Mouse (Mus musculus): ENCODE data around the gene Svip. TPM values are rescaled to one million over a fixed set of nuclear protein-coding genes. Genes with fewer than 3 reads are reported as not detected.

Gene Svip
- polyA plus RNA-seq, 1 experiment = 1.2 TPM

DNA sequence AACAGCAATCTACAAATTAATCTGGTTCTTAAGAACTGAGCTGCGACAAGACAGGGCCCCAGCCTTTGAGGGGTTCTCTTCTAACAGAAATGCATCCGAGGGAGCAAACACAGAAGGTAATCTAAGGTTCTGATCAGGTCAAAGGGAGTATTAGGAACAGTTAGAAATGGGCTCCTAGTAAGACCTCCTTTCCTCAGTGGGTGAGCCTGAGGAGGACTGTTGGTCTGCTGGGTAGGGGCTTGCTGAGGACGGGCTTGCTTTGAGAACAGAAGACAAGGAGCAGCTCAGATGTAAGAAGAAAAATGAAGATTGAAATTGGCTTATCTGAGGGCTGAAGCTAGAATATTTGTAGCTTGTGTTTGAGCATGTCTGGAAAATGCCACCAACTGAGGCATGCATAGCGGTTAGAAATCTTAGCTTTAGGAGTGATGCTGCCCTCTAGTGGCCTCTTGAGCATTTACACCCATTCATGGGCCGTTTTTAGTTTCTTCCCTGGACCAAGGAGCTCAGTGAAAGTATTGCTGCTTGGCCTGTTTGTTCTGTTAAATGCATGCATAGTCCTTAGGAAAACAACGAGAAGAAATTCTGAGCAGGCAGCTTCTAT, 33.5 kb downstream of the Svip start:
- Histone ChIP-seq H3K79me2 (ENCODE audit: control insufficient read depth, insufficient read depth) (no peaks in the 10 kb centered on the region), H3K79me3 (ENCODE audit: low read depth) (no peaks in the 10 kb centered on the region), H3K4me3 (ENCODE audit: insufficient read depth, poor library complexity, severe bottlenecking) (no peak overlapping the region), H3K36me3 (ENCODE audit: control insufficient read depth, insufficient read depth) (no peaks in the 10 kb centered on the region), H3ac (ENCODE audit: control insufficient read depth, insufficient read length, low read depth) (no peak overlapping the region), H3K27me3 (ENCODE audit: control insufficient read depth, insufficient read depth, insufficient read length) (no peaks in the 10 kb centered on the region)
- no peak for TF ChIP-seq CEBPB (IDR thresholded peaks at IDR 0.05; ENCODE audit: low read depth)
- TF ChIP-seq CTCF (IDR thresholded peaks at IDR 0.05; ENCODE audit: control insufficient read depth, insufficient read depth, insufficient read length) = no peak
- no peak for TF ChIP-seq MYOG (IDR thresholded peaks at IDR 0.05; ENCODE audit: control insufficient read depth, extremely low read depth, insufficient read length)
- no peak for TF ChIP-seq FOSL1 (IDR thresholded peaks at IDR 0.05; ENCODE audit: insufficient read depth, low read length, poor library complexity, severe bottlenecking)
- no peak for TF ChIP-seq MYOD1 (IDR thresholded peaks at IDR 0.05; ENCODE audit: control insufficient read depth, insufficient read length, low read depth)
- no peak for TF ChIP-seq MAX (IDR thresholded peaks at IDR 0.05)
- TF ChIP-seq USF1 (IDR thresholded peaks at IDR 0.05; ENCODE audit: low read depth) = no peak

DNA sequence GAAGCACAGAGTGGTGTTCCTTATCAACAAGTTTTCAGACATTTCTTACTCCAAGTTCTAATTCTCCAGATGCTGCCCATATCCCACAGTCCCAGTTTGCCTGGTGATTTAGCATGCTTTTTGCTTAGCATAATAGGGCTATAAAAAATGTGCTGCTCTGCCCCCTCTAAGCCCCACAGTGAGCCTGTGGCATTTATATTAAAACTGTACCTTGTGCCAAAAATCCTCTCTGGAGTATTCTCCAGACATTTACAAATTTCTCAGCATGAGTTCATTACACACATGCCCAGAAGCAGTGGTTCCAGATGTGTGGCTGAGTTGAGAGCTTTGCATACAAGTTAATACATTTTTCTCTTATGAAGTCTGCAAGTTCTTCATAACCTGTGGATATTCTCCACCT, 36.4 kb downstream of the Svip start:
- no peak for TF ChIP-seq CTCF (IDR thresholded peaks at IDR 0.05; ENCODE audit: control insufficient read depth, insufficient read depth, insufficient read length)
- TF ChIP-seq FOSL1 (IDR thresholded peaks at IDR 0.05; ENCODE audit: insufficient read depth, low read length, poor library complexity, severe bottlenecking) = no peak
- TF ChIP-seq MAX (IDR thresholded peaks at IDR 0.05) = no peak
- no peak for TF ChIP-seq USF1 (IDR thresholded peaks at IDR 0.05; ENCODE audit: low read depth)
- no peak for TF ChIP-seq CEBPB (IDR thresholded peaks at IDR 0.05; ENCODE audit: low read depth)
- no peak for TF ChIP-seq MYOG (IDR thresholded peaks at IDR 0.05; ENCODE audit: control insufficient read depth, extremely low read depth, insufficient read length)
- no peak for TF ChIP-seq MYOD1 (IDR thresholded peaks at IDR 0.05; ENCODE audit: control insufficient read depth, insufficient read length, low read depth)
- Histone ChIP-seq H3K79me2 (ENCODE audit: control insufficient read depth, insufficient read depth) (no peaks in the 10 kb centered on the region), H3K36me3 (ENCODE audit: control insufficient read depth, insufficient read depth) (no peaks in the 10 kb centered on the region), H3K27me3 (ENCODE audit: control insufficient read depth, insufficient read depth, insufficient read length) (no peaks in the 10 kb centered on the region), H3K4me3 (ENCODE audit: insufficient read depth, poor library complexity, severe bottlenecking) (no peak overlapping the region), H3ac (ENCODE audit: control insufficient read depth, insufficient read length, low read depth) (no peak overlapping the region), H3K79me3 (ENCODE audit: low read depth) (no peaks in the 10 kb centered on the region)

DNA sequence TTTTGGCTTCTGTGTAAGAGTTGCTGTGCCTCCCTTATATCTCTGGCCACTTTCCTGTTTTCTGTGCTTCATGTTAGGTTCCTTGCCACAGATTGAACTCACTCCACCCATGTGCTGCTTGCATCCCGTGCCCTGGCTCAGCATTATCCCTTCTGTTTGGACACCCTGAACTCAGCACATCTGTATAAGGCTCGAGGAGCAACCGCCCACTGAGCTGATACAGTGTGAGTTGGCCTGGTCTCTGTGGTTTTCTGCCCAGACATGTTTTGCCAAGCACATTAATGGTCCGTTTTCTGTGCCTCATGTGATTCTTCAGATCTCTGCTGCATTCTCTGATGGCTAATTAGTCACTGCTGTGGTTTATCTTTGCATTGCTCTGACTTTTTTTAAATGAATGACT, 38.2 kb downstream of the Svip start:
- H3K4me3 ChIP-seq (ENCODE audit: insufficient read depth, poor library complexity, severe bottlenecking) = no peak overlapping the region
- no peak overlapping the region for H3ac ChIP-seq (ENCODE audit: control insufficient read depth, insufficient read length, low read depth)
- no peaks in the 10 kb centered on the region for H3K79me3 ChIP-seq (ENCODE audit: low read depth)
- peak; percentile 49 for TF ChIP-seq USF1 (IDR thresholded peaks at IDR 0.05; ENCODE audit: low read depth)
- TF ChIP-seq FOSL1 (IDR thresholded peaks at IDR 0.05; ENCODE audit: insufficient read depth, low read length, poor library complexity, severe bottlenecking) = no peak
- peak; percentile 38 for TF ChIP-seq MAX (IDR thresholded peaks at IDR 0.05)
- H3K27me3 ChIP-seq (ENCODE audit: control insufficient read depth, insufficient read depth, insufficient read length) = no peaks in the 10 kb centered on the region
- no peaks in the 10 kb centered on the region for H3K36me3 ChIP-seq (ENCODE audit: control insufficient read depth, insufficient read depth)
- no peaks in the 10 kb centered on the region for H3K79me2 ChIP-seq (ENCODE audit: control insufficient read depth, insufficient read depth)

DNA sequence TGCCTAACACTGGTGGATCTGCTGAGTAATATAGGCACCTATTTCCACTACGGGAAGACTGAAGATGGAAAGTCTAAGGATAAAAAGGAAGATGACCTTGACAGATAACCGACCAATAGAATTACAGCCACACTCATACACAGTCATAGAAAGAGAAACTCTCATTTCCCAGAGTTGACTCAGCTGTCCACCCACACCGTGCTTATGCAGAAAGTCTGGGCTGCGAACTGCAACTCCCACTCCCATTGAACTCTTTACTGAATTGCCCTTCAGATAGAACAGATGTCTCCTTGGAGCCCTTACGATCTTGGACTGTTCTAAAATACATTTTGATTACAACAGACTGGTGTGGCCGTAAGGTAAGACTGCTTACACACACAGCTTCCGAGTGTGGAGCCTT, 41.1 kb downstream of the Svip start:
- no peaks in the 10 kb centered on the region for H3K36me3 ChIP-seq (ENCODE audit: control insufficient read depth, insufficient read depth)
- no peaks in the 10 kb centered on the region for H3K27me3 ChIP-seq (ENCODE audit: control insufficient read depth, insufficient read depth, insufficient read length)
- no peaks in the 10 kb centered on the region for H3K79me2 ChIP-seq (ENCODE audit: control insufficient read depth, insufficient read depth)
- no peaks in the 10 kb centered on the region for H3K79me3 ChIP-seq (ENCODE audit: low read depth)
- H3ac ChIP-seq (ENCODE audit: control insufficient read depth, insufficient read length, low read depth) = no peak overlapping the region
- no peak for TF ChIP-seq CEBPB (IDR thresholded peaks at IDR 0.05; ENCODE audit: low read depth)
- TF ChIP-seq MAX (IDR thresholded peaks at IDR 0.05) = no peak
- TF ChIP-seq MYOG (IDR thresholded peaks at IDR 0.05; ENCODE audit: control insufficient read depth, extremely low read depth, insufficient read length) = no peak
- TF ChIP-seq MYOD1 (IDR thresholded peaks at IDR 0.05; ENCODE audit: control insufficient read depth, insufficient read length, low read depth) = peak; percentile 37
- H3K4me3 ChIP-seq (ENCODE audit: insufficient read depth, poor library complexity, severe bottlenecking) = no peak overlapping the region

DNA sequence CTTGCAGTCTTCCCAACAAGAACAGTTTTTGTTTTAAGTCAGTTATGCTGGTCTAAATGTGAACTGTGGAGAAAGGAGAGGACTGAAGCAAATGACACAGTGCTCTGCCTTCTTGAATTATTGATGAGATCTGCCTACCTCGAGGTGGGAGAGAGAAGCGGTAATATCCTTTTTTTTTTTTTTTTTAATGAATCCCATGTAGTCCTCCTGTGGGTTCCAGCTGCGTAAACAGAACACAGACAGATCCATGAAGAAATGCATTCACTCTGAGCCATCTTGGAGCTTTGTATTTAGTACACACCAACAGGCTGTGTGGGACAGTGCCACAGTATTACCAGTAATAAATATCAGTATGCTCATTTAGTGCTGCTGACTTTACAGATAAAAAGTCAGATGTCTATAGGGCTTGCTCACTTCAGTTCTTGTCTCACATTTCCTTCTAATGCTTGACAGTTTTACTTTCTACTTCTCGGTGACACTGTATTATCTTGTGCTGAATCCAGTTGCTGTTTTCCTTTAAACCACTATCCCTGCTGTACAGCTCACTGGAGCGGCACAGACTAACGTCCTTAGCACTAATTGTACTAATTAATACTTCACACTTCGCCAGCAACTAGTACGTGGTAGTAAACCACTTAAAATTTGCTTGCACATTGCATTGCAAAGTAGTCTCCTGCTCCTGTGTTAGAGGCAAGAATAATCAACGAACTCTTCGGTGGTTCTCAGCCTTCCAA, 43.4 kb downstream of the Svip start:
- Histone ChIP-seq H3K79me2 (ENCODE audit: control insufficient read depth, insufficient read depth) (no peaks in the 10 kb centered on the region), H3ac (ENCODE audit: control insufficient read depth, insufficient read length, low read depth) (no peak overlapping the region), H3K36me3 (ENCODE audit: control insufficient read depth, insufficient read depth) (no peaks in the 10 kb centered on the region), H3K79me3 (ENCODE audit: low read depth) (no peaks in the 10 kb centered on the region), H3K27me3 (ENCODE audit: control insufficient read depth, insufficient read depth, insufficient read length) (no peaks in the 10 kb centered on the region), H3K4me3 (ENCODE audit: insufficient read depth, poor library complexity, severe bottlenecking) (no peak overlapping the region)
- TF ChIP-seq MAX (IDR thresholded peaks at IDR 0.05) = no peak
- no peak for TF ChIP-seq USF1 (IDR thresholded peaks at IDR 0.05; ENCODE audit: low read depth)
- TF ChIP-seq CEBPB (IDR thresholded peaks at IDR 0.05; ENCODE audit: low read depth) = no peak
- TF ChIP-seq FOSL1 (IDR thresholded peaks at IDR 0.05; ENCODE audit: insufficient read depth, low read length, poor library complexity, severe bottlenecking) = no peak
- TF ChIP-seq MYOG (IDR thresholded peaks at IDR 0.05; ENCODE audit: control insufficient read depth, extremely low read depth, insufficient read length) = no peak
- no peak for TF ChIP-seq MYOD1 (IDR thresholded peaks at IDR 0.05; ENCODE audit: control insufficient read depth, insufficient read length, low read depth)
- no peak for TF ChIP-seq CTCF (IDR thresholded peaks at IDR 0.05; ENCODE audit: control insufficient read depth, insufficient read depth, insufficient read length)

Measured in C2C12 (cell line).